Mouse (Mus musculus): ENCODE measurements around the gene Stat4. TPM values are rescaled to one million over a fixed set of nuclear protein-coding genes. Genes with fewer than 3 reads are reported as not detected.
"Not testable (repeated sequence)": the region's sequence is repeated elsewhere in the genome, so short reads cannot be mapped to it uniquely, and the experiment has no call there.

Gene Stat4
- polyA plus RNA-seq, 1 experiment, result 6.0 TPM

DNA sequence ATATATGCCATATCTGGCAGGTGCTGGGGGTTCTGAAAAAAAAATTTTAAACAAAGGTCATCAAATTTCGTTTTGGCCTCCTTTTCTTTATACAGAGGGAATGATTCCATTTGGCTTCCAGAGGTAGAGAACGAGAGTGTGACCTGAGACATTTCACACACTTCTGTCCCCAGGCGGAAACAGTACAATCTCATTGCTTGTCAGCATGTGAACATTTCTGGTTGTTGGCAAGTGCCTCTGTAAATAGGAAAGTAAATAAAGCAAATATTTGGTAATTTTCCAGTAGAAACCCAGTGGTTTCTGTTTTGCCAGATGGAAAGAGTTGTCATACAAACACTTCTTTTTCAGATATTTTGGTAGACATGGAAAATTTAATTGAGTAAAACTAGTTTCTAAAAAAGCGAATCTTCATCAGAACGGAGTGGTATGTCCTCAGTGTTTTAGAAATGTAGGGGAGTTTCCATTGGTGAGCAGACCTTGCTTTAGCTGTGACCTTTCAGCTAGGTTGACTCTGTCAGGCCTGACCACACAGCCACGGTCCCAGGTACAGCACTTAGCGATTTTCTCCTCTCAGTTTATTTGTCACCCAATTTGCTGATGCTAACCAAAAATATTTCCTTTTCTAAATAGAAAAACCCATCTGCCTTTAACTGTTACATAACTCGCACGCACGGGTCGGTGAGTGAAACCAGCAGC is 53.6 kb downstream of the Stat4 start:
- no peak for DNase-seq (ENCODE audit: low read depth in 1 of 2, low spot score in 2 of 2)
- no peak overlapping the region for H3K4me3 ChIP-seq (ENCODE audit: extremely low read depth, insufficient read depth, insufficient read length)
- WGBS, result 80% methylated on average over 11 of the region's 11 CpGs
- 0 out of 2 replicates have a peak, but pooled peaks cover 2% of the 10 kb centered on the region for H3K36me3 ChIP-seq (ENCODE audit: control insufficient read depth, insufficient read depth, low read length)
- TF ChIP-seq POLR2A (IDR thresholded peaks at IDR 0.05; ENCODE audit: low read depth, low read length), result no peak
- TF ChIP-seq CTCF (IDR thresholded peaks at IDR 0.05; ENCODE audit: extremely low read depth, insufficient read depth, insufficient read length, insufficient replicate concordance), result no peak
- no peaks in the 10 kb centered on the region for H3K27me3 ChIP-seq (ENCODE audit: control insufficient read depth, insufficient read depth, low read length)
- H3K27ac ChIP-seq (ENCODE audit: insufficient read depth, low read length), result no peak overlapping the region
- no peaks in the 10 kb centered on the region; the same call in 1 of the 2 replicates for H3K4me1 ChIP-seq (ENCODE audit: control insufficient read depth, insufficient read depth, insufficient read length)

DNA sequence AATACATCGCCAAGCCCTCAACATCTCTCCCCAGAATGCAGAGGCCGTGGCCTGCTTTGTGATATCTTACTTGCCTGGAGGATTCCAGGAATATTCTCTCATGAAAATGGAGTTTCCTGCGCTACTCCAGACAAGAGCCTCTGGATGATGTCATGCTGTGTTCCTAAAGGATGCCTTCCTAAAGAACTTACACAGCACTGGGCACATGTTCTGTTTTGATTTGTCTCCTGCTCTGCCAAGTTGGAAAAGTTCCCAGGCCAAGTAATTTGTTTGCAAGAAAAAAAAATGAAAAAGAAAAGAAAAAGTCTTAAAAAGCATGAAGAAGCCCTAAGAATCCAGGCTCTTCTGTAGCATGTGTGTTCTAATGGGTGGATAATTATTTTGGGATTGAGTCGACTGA is 56.2 kb downstream of the Stat4 start:
- Histone ChIP-seq H3K27me3 (ENCODE audit: control insufficient read depth, insufficient read depth, low read length) (no peaks in the 10 kb centered on the region), H3K36me3 (ENCODE audit: control insufficient read depth, insufficient read depth, low read length) (0 out of 2 replicates have a peak, but pooled peaks cover 2% of the 10 kb centered on the region), H3K4me1 (ENCODE audit: control insufficient read depth, insufficient read depth, insufficient read length) (no peaks in the 10 kb centered on the region; the same call in 1 of the 2 replicates), H3K4me3 (ENCODE audit: extremely low read depth, insufficient read depth, insufficient read length) (no peak overlapping the region), H3K27ac (ENCODE audit: insufficient read depth, low read length) (no peak overlapping the region)
- 91% methylated on average over 4 of the region's 4 CpGs for WGBS
- TF ChIP-seq POLR2A (IDR thresholded peaks at IDR 0.05; ENCODE audit: low read depth, low read length) (no peak), CTCF (IDR thresholded peaks at IDR 0.05; ENCODE audit: extremely low read depth, insufficient read depth, insufficient read length, insufficient replicate concordance) (no peak)
- DNase-seq (ENCODE audit: low read depth in 1 of 2, low spot score in 2 of 2), result no peak

DNA sequence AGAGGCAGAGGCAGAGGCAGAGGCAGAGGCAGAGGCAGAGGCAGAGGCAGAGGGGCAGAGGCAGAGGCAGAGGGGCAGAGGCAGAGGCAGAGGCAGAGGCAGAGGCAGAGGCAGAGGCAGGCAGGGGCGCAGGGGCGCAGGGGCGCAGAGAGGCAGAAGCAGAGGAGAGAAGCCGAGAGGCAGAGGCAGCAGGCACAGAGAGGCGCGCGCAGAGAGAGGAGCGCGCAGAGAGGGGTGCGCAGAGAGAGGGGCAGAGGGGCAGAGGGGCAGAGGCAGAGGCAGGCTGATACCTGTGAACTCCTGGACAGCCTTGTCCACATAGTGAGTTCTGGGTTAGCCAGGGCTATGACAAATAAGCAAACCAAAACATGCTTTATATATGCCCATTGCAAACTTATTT is 59.9 kb downstream of the Stat4 start:
- not testable (repeated sequence) for H3K36me3 ChIP-seq (ENCODE audit: control insufficient read depth, insufficient read depth, low read length); H3K4me1 ChIP-seq (ENCODE audit: control insufficient read depth, insufficient read depth, insufficient read length); H3K4me3 ChIP-seq (ENCODE audit: extremely low read depth, insufficient read depth, insufficient read length); H3K27ac ChIP-seq (ENCODE audit: insufficient read depth, low read length); H3K27me3 ChIP-seq (ENCODE audit: control insufficient read depth, insufficient read depth, low read length); DNase-seq (ENCODE audit: low read depth in 1 of 2, low spot score in 2 of 2)
- WGBS, result 96% methylated on average over 10 of the region's 10 CpGs

DNA sequence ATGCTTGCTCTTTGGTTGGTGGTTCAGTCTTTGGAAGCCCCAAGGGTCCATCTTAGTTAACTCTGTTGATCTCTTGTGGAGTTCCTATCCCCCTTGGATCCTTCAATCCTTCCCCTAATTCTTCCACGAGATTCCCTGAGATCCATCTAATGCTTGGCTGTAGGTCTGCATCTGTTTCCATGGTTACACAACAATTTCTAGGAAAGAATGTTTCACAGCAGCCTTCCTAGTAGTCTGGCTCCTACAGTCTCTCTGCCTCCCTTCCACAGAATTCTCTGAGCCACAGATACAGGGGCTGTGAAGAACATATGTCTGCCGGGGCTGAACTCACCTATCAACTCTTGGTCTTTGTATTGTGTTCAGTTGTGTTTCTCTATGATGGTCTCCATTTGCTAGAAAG is 61.8 kb downstream of the Stat4 start:
- no peak for TF ChIP-seq POLR2A (IDR thresholded peaks at IDR 0.05; ENCODE audit: low read depth, low read length)
- no peak for TF ChIP-seq CTCF (IDR thresholded peaks at IDR 0.05; ENCODE audit: extremely low read depth, insufficient read depth, insufficient read length, insufficient replicate concordance)
- no peak overlapping the region for H3K4me3 ChIP-seq (ENCODE audit: extremely low read depth, insufficient read depth, insufficient read length)
- H3K27me3 ChIP-seq (ENCODE audit: control insufficient read depth, insufficient read depth, low read length), result no peaks in the 10 kb centered on the region
- H3K4me1 ChIP-seq (ENCODE audit: control insufficient read depth, insufficient read depth, insufficient read length), result no peaks in the 10 kb centered on the region
- 87% methylated on average over 2 of the region's 2 CpGs for WGBS
- H3K36me3 ChIP-seq (ENCODE audit: control insufficient read depth, insufficient read depth, low read length), result no peaks in the 10 kb centered on the region
- no peak for DNase-seq (ENCODE audit: low read depth in 1 of 2, low spot score in 2 of 2)
- no peak overlapping the region for H3K27ac ChIP-seq (ENCODE audit: insufficient read depth, low read length)

DNA sequence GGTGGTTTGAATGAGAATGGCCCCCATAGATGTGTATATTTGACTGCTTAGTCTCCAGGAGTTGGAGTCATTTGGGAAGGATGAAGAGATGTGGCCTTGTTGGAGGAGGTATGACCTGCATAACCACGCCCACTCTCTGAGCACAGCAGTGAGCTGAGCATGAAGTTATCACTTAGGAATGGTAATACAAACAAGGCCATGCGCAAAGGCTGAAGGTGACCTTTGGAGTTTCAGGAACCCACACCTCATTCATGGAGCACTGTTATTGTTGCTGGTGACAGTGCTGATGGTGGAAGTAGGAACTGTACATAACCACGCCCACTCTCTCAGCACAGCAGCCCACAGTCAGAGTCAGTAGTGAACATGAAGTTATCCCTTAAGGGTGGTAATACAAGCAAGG is 62.9 kb downstream of the Stat4 start:
- no peak overlapping the region for H3K4me3 ChIP-seq (ENCODE audit: extremely low read depth, insufficient read depth, insufficient read length)
- DNase-seq (ENCODE audit: low read depth in 1 of 2, low spot score in 2 of 2), result no peak
- no peaks in the 10 kb centered on the region for H3K4me1 ChIP-seq (ENCODE audit: control insufficient read depth, insufficient read depth, insufficient read length)
- H3K27ac ChIP-seq (ENCODE audit: insufficient read depth, low read length), result no peak overlapping the region
- 87% methylated on average over 3 of the region's 3 CpGs for whole genome bisulfite sequencing
- no peaks in the 10 kb centered on the region for H3K27me3 ChIP-seq (ENCODE audit: control insufficient read depth, insufficient read depth, low read length)
- no peaks in the 10 kb centered on the region for H3K36me3 ChIP-seq (ENCODE audit: control insufficient read depth, insufficient read depth, low read length)
- no peak for TF ChIP-seq POLR2A (IDR thresholded peaks at IDR 0.05; ENCODE audit: low read depth, low read length)
- TF ChIP-seq CTCF (IDR thresholded peaks at IDR 0.05; ENCODE audit: extremely low read depth, insufficient read depth, insufficient read length, insufficient replicate concordance), result no peak

- TF ChIP-seq POLR2A (IDR thresholded peaks at IDR 0.05; ENCODE audit: low read depth, low read length), result no peak
- TF ChIP-seq CTCF (IDR thresholded peaks at IDR 0.05; ENCODE audit: extremely low read depth, insufficient read depth, insufficient read length, insufficient replicate concordance), result no peak
- no peak for DNase-seq (ENCODE audit: low read depth in 1 of 2, low spot score in 2 of 2)
- Histone ChIP-seq H3K4me1 (ENCODE audit: control insufficient read depth, insufficient read depth, insufficient read length) (no peaks in the 10 kb centered on the region), H3K27me3 (ENCODE audit: control insufficient read depth, insufficient read depth, low read length) (no peaks in the 10 kb centered on the region), H3K4me3 (ENCODE audit: extremely low read depth, insufficient read depth, insufficient read length) (no peak overlapping the region), H3K36me3 (ENCODE audit: control insufficient read depth, insufficient read depth, low read length) (no peaks in the 10 kb centered on the region), H3K27ac (ENCODE audit: insufficient read depth, low read length) (no peak overlapping the region)
- WGBS, result 88% methylated on average over 3 of the region's 3 CpGs
Measured at GRCm38 (mm10) chr1:52051542-52051941, 64.6 kb downstream of the Stat4 start.

- no peak for TF ChIP-seq POLR2A (IDR thresholded peaks at IDR 0.05; ENCODE audit: low read depth, low read length)
- TF ChIP-seq CTCF (IDR thresholded peaks at IDR 0.05; ENCODE audit: extremely low read depth, insufficient read depth, insufficient read length, insufficient replicate concordance), result no peak
- Histone ChIP-seq H3K4me3 (ENCODE audit: extremely low read depth, insufficient read depth, insufficient read length) (no peak overlapping the region), H3K4me1 (ENCODE audit: control insufficient read depth, insufficient read depth, insufficient read length) (no peaks in the 10 kb centered on the region), H3K27ac (ENCODE audit: insufficient read depth, low read length) (no peak overlapping the region), H3K27me3 (ENCODE audit: control insufficient read depth, insufficient read depth, low read length) (no peaks in the 10 kb centered on the region), H3K36me3 (ENCODE audit: control insufficient read depth, insufficient read depth, low read length) (no peaks in the 10 kb centered on the region)
- DNase-seq (ENCODE audit: low read depth in 1 of 2, low spot score in 2 of 2), result no peak
- 85% methylated on average over 9 of the region's 9 CpGs for WGBS
Measured at GRCm38 (mm10) chr1:52052910-52053309, 66.0 kb downstream of the Stat4 start.
